Mouse (Mus musculus) limb, embryonic 14.5 days (tissue): Measurements from ENCODE around the gene Dnaic2. TPM values are rescaled to one million over a fixed set of nuclear protein-coding genes. Genes with fewer than 3 reads are reported as not detected.

Source experiments
- ATAC-seq: fragments of 200-750 bp; cut with Nextera tagmentation; 2 replicates; pipeline ENCODE4 v1.8.0; 2017; ENCODE audit warnings: low read depth, moderate number of reproducible peaks, moderate TSS enrichment; ENCODE audit not compliant: low FRiP score
- DNase-seq: peaks from one replicate; pipeline ENCODE4 v3.0.0-alpha.2; 2015; ENCODE audit warnings: low spot score
- H3K27ac ChIP-seq: fragments of 300-500 bp; sonication (generic); replicated peaks from 2 replicates; pipeline ENCODE4 v1.5.1; 2014; ENCODE audit warnings: low read depth, mild to moderate bottlenecking, low read length, moderate library complexity, mixed read lengths
- H3K27me3 ChIP-seq: fragments of 300-500 bp; sonication (generic); 2 replicates; pipeline ENCODE4 v1.6.1; 2014; ENCODE audit warnings: low read length, mixed read lengths; ENCODE audit not compliant: control insufficient read depth, insufficient read depth
- H3K36me3 ChIP-seq: fragments of 300-500 bp; sonication (generic); 2 replicates; pipeline ENCODE4 v1.6.1; 2014; ENCODE audit warnings: mild to moderate bottlenecking, low read length, moderate library complexity, mixed read lengths; ENCODE audit not compliant: control insufficient read depth, insufficient read depth
- H3K4me1 ChIP-seq: fragments of 300-500 bp; sonication (generic); 2 replicates; pipeline ENCODE4 v1.6.1; 2014; ENCODE audit warnings: antibody characterized with exemption, low read length, mixed read lengths; ENCODE audit not compliant: control insufficient read depth, insufficient read depth
- H3K4me2 ChIP-seq: fragments of 300-500 bp; sonication (generic); replicated peaks from 2 replicates; pipeline ENCODE4 v1.6.1; 2014; ENCODE audit warnings: low read depth, mild to moderate bottlenecking, low read length, moderate library complexity; ENCODE audit not compliant: severe bottlenecking
- H3K4me3 ChIP-seq: fragments of 300-500 bp; sonication (generic); replicated peaks from 2 replicates; pipeline ENCODE4 v1.5.1; 2014; ENCODE audit warnings: low read length
- H3K9ac ChIP-seq: fragments of 300-500 bp; sonication (generic); 2 replicates; pipeline ENCODE4 v1.6.1; 2014; ENCODE audit warnings: mild to moderate bottlenecking, low read depth, low read length, moderate library complexity; ENCODE audit not compliant: severe bottlenecking
- H3K9me3 ChIP-seq: fragments of 300-500 bp; sonication (generic); 2 replicates; pipeline ENCODE4 v1.6.1; 2016; ENCODE audit warnings: low read length; ENCODE audit not compliant: control insufficient read depth
- POLR2A ChIP-seq: fragments of 200-500 bp; IDR thresholded peaks from 2 replicates; pipeline ENCODE4 v1.8.0; 2012; ENCODE audit warnings: inconsistent platforms, mild to moderate bottlenecking, moderate library complexity, borderline replicate concordance; ENCODE audit not compliant: insufficient read depth, insufficient read length; ENCODE audit errors: extremely low read depth
- WGBS: fragments of 180-500 bp; shearing (Covaris S2); extraction: QIAGEN DNeasy Blood & Tissue Kit; methylation state at CpG from one replicate; pipeline ENCODE4 v1.1.7; 2014; 5-methylcytosine and 5-hydroxymethylcytosine counted together
- polyA plus RNA-seq, 2 experiments: library from polyadenylated mRNA; depleted of rRNA in 1 of 2; stranded (reverse) in 1 of 2; unstranded in 1 of 2; fragments of >200 nt; fragmentation: Nextera tagmentation in 1 of 2; extraction: Ambion mirVana in 1 of 2; gene quantifications; 2 replicates each; pipeline versions ENCODE4 v1.2.1 to v1.2.3; 2012 to 2014

The Dnaic2 gene
- polyA plus RNA-seq, 2 experiments: 0.55 to 1.6 TPM

GRCm38 (mm10) chr11:114724787-114725590 is 2.2 kb upstream of the Dnaic2 start:
- ATAC-seq (peak; percentile 79), DNase-seq (peak; percentile 89)
- no peaks in the 10 kb centered on the region for H3K27me3 ChIP-seq
- WGBS: 31% methylated on average over 11 of the region's 11 CpGs
- no peak overlapping the region for H3K4me2 ChIP-seq
- H3K9me3 ChIP-seq: no peaks in the 10 kb centered on the region
- H3K36me3 ChIP-seq: no peaks in the 10 kb centered on the region
- H3K9ac ChIP-seq: no peak overlapping the region
- TF ChIP-seq POLR2A: no peak
- H3K4me3 ChIP-seq: no peak overlapping the region
- peak overlapping the region; percentile 61 for H3K27ac ChIP-seq
- peaks cover 27% of the 10 kb centered on the region for H3K4me1 ChIP-seq

GRCm38 (mm10) chr11:114727826-114728186 is 598 bp downstream of the Dnaic2 start:
- Histone ChIP-seq H3K27ac (no peak overlapping the region), H3K4me3 (peak overlapping the region; percentile 27; the same call in 1 of the 2 replicates), H3K4me1 (peaks cover 27% of the 10 kb centered on the region), H3K9me3 (no peaks in the 10 kb centered on the region), H3K9ac (no peak overlapping the region), H3K27me3 (no peaks in the 10 kb centered on the region), H3K4me2 (peak overlapping the region; percentile 56), H3K36me3 (no peaks in the 10 kb centered on the region)
- ATAC-seq (no peak), DNase-seq (no peak)
- TF ChIP-seq POLR2A: no peak
- WGBS: 33% methylated on average over 5 of the region's 5 CpGs

- Histone ChIP-seq H3K4me1 (peaks cover 27% of the 10 kb centered on the region), H3K4me3 (no peak overlapping the region), H3K9me3 (no peaks in the 10 kb centered on the region), H3K27ac (no peak overlapping the region), H3K27me3 (no peaks in the 10 kb centered on the region), H3K9ac (no peak overlapping the region), H3K36me3 (no peaks in the 10 kb centered on the region), H3K4me2 (no peak overlapping the region)
- ATAC-seq (no peak), DNase-seq (no peak)
- no peak for TF ChIP-seq POLR2A
- WGBS: 25% methylated on average over 5 of the region's 5 CpGs
Measured at GRCm38 (mm10) chr11:114728333-114728732, 1.1 kb downstream of the Dnaic2 start.

GRCm38 (mm10) chr11:114729832-114730363 is 2.7 kb downstream of the Dnaic2 start:
- WGBS: 57% methylated on average over 6 of the region's 6 CpGs
- no peak overlapping the region for H3K27ac ChIP-seq
- no peak overlapping the region for H3K9ac ChIP-seq
- ATAC-seq (no peak), DNase-seq (no peak)
- H3K4me1 ChIP-seq: peaks cover 24% of the 10 kb centered on the region
- H3K36me3 ChIP-seq: no peaks in the 10 kb centered on the region
- H3K27me3 ChIP-seq: no peaks in the 10 kb centered on the region
- TF ChIP-seq POLR2A: no peak
- no peak overlapping the region for H3K4me3 ChIP-seq
- no peaks in the 10 kb centered on the region for H3K9me3 ChIP-seq
- no peak overlapping the region for H3K4me2 ChIP-seq

GRCm38 (mm10) chr11:114731711-114732110 is 4.5 kb downstream of the Dnaic2 start:
- no peak overlapping the region for H3K9ac ChIP-seq
- no peak overlapping the region for H3K27ac ChIP-seq
- TF ChIP-seq POLR2A: no peak
- DNase-seq (no peak), ATAC-seq (no peak)
- no peaks in the 10 kb centered on the region for H3K9me3 ChIP-seq
- no peak overlapping the region for H3K4me2 ChIP-seq
- WGBS: 53% methylated on average over 4 of the region's 4 CpGs
- no peaks in the 10 kb centered on the region for H3K36me3 ChIP-seq
- peaks cover 16% of the 10 kb centered on the region for H3K4me1 ChIP-seq
- no peak overlapping the region for H3K4me3 ChIP-seq
- no peaks in the 10 kb centered on the region for H3K27me3 ChIP-seq

GRCm38 (mm10) chr11:114732890-114733289 is 5.7 kb downstream of the Dnaic2 start:
- DNase-seq: no peak
- WGBS: 79% methylated on average over 19 of the region's 22 CpGs
- Histone ChIP-seq H3K27ac (no peak overlapping the region), H3K4me3 (no peak overlapping the region), H3K9ac (no peak overlapping the region), H3K4me2 (no peak overlapping the region), H3K27me3 (no peaks in the 10 kb centered on the region), H3K36me3 (no peaks in the 10 kb centered on the region), H3K4me1 (peaks cover 8% of the 10 kb centered on the region), H3K9me3 (no peaks in the 10 kb centered on the region)
- ATAC-seq: no peak
- no peak for TF ChIP-seq POLR2A
